Mouse (Mus musculus) liver, adult 2 months (tissue): Measurements from ENCODE around the gene Il22ra2. TPM values are rescaled to one million over a fixed set of nuclear protein-coding genes. Genes with fewer than 3 reads are reported as not detected.

Experiments
- DNase-seq: peaks from one replicate; pipeline ENCODE4 v3.0.0-alpha.2; 2011; ENCODE audit warnings: low read depth, low spot score; ENCODE audit errors: extremely low read depth
- H3K27ac ChIP-seq: fragments of 200-500 bp; replicated peaks from 2 replicates; pipeline ENCODE4 v1.5.1; 2012; ENCODE audit warnings: low read depth, mild to moderate bottlenecking, control low read depth, inconsistent platforms, low read length; ENCODE audit not compliant: insufficient read depth
- H3K27me3 ChIP-seq: fragments of 200-500 bp; 2 replicates; pipeline ENCODE4 v1.6.1; 2012; ENCODE audit warnings: mild to moderate bottlenecking, moderate library complexity, low read length, inconsistent platforms; ENCODE audit not compliant: control insufficient read depth, insufficient read depth
- H3K36me3 ChIP-seq: fragments of 200-500 bp; 2 replicates; pipeline ENCODE4 v1.6.1; 2012; ENCODE audit warnings: low read length, inconsistent platforms; ENCODE audit not compliant: control insufficient read depth, insufficient read depth
- H3K4me1 ChIP-seq: fragments of 200-500 bp; 2 replicates; pipeline ENCODE4 v1.6.1; 2011; ENCODE audit warnings: low read length; ENCODE audit not compliant: control insufficient read depth, insufficient read depth
- H3K4me3 ChIP-seq: fragments of 200-500 bp; 2 replicates; pipeline ENCODE4 v1.5.1; 2011; ENCODE audit warnings: low read depth, mild to moderate bottlenecking, control low read depth, low read length, moderate library complexity; ENCODE audit not compliant: insufficient read depth
- H3K79me2 ChIP-seq: fragments of 200-500 bp; 2 replicates; pipeline ENCODE4 v1.6.1; 2012; ENCODE audit warnings: inconsistent platforms, mild to moderate bottlenecking, low read length, moderate library complexity; ENCODE audit not compliant: control insufficient read depth, insufficient read depth
- H3K9ac ChIP-seq: fragments of 200-500 bp; 2 replicates; pipeline ENCODE4 v1.6.1; 2012; ENCODE audit warnings: low read depth, mild to moderate bottlenecking, control low read depth, inconsistent platforms, low read length
- CTCF ChIP-seq: fragments of 200-500 bp; IDR thresholded peaks from 2 replicates; pipeline ENCODE4 v1.5.1; 2011; ENCODE audit warnings: low read depth, low read length, control low read depth
- POLR2A ChIP-seq: fragments of 200-500 bp; IDR thresholded peaks from 2 replicates; pipeline ENCODE4 v1.6.1; 2011; ENCODE audit warnings: low read length, control low read depth; ENCODE audit not compliant: insufficient read depth; ENCODE audit errors: extremely low read depth
- WGBS: fragments of 180-500 bp; shearing (Covaris S2); methylation state at CpG from one replicate; pipeline ENCODE4 v1.1.7; 2018; 5-methylcytosine and 5-hydroxymethylcytosine counted together
- polyA plus RNA-seq: library from polyadenylated mRNA; depleted of rRNA; stranded (reverse); fragments of >200 nt; gene quantifications from 2 replicates; pipeline ENCODE4 v1.2.3, GENCODE M21; 2012
- total RNA-seq: library from RNA; depleted of rRNA; stranded (reverse); fragments of >200 nt; gene quantifications from 2 replicates; pipeline ENCODE4 v1.2.3, GENCODE M21; 2014

The Il22ra2 gene
- total and polyA plus RNA-seq, 2 experiments = not detected

DNA sequence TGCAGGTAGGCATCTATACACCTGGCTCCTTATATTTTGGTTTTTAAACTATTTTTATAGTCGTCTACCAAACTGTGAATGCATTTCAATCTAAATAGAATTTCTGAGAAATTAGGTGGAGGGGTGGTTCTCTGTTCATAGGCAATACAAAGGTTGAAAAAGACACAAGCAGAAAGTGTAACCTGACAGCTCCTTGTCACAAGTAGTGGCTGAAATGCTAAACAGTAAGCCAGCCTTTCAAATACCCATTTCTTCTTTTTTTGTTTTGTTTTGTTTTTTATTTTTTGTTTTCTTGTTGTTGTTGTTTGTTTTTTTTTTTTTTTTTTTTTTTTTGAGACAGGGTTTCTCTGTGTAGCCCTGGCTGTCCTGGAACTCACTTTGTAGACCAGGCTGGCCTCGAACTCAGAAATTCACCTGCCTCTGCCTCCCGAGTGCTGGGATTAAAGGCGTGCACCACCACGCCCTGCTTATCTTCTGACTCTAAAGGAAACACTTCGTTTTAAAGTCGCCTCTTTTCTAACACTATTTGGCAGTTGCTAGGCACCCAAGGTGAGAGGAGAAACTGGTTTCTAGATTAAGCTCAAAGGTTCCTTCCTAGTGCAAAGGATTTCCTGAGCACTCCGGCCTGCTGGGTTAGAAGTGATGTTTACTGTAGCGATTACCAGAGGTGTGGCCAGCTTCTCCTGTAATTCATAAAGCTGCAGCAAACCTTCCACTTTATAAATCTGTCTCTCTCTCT is 39.8 kb upstream of the Il22ra2 start:
- TF ChIP-seq CTCF (no peak), POLR2A (no peak)
- no peaks in the 10 kb centered on the region for H3K4me1 ChIP-seq
- no peak overlapping the region for H3K4me3 ChIP-seq
- no peaks in the 10 kb centered on the region for H3K36me3 ChIP-seq
- no peak overlapping the region for H3K9ac ChIP-seq
- H3K27ac ChIP-seq = no peak overlapping the region
- 74% methylated on average over 9 of the region's 9 CpGs for WGBS
- no peaks in the 10 kb centered on the region for H3K27me3 ChIP-seq
- no peaks in the 10 kb centered on the region for H3K79me2 ChIP-seq
- no peak for DNase-seq

DNA sequence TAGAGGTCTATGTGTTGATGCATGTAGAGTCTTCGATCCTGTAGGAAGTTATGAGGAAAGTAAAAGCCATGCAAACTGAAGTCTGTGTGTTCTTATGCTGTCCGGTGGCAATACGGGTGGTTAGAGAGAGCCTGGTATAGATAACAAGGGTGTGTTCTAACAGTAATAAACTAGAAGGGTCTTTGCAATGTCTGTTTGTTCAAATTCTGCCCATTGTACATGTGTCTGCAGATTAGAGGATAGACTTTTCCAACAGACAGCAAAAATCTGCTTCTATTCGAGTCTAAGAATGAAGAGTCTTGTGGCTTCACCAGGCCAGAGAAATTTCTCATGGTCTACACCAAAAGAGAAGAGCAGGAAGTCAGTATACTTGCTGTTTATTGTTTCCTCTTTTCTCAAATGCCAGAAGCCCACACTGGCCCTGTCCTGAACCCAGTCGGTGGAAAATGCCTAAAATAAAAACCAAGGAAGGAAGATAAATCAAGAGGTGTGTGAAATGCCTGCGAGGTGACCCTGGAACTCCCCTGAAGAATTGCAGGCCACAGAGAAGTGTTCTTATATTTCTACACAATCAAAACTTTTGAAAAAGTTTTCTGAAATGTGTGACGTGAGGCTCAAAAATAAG is 38.9 kb upstream of the Il22ra2 start:
- Histone ChIP-seq H3K27me3 (no peaks in the 10 kb centered on the region), H3K4me3 (no peak overlapping the region), H3K36me3 (no peaks in the 10 kb centered on the region), H3K4me1 (no peaks in the 10 kb centered on the region), H3K27ac (no peak overlapping the region), H3K9ac (no peak overlapping the region), H3K79me2 (no peaks in the 10 kb centered on the region)
- TF ChIP-seq POLR2A (no peak), CTCF (no peak)
- DNase-seq = no peak
- WGBS = 76% methylated on average over 7 of the region's 7 CpGs

DNA sequence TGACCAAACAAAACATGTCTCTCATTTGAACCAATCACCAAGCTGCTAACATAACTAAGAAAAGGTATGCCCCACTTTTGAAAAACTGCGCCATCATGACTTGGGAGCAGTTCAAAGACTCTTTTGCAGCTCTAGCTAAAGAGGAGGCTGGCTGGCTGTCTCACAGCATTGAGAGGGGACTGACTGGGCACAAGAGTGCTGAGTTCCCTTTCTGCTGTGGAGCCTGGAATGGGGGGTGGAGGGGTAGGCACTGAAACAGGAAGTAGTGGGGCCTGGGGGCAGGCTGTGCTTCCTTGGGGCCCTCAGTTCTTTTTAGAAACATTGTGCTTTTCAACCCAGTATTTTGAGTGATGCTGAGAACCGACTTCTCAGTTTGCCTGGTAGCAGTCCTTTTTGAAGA is 37.7 kb upstream of the Il22ra2 start:
- Histone ChIP-seq H3K27me3 (no peaks in the 10 kb centered on the region), H3K9ac (no peak overlapping the region), H3K79me2 (no peaks in the 10 kb centered on the region), H3K36me3 (no peaks in the 10 kb centered on the region), H3K4me3 (no peak overlapping the region), H3K4me1 (no peaks in the 10 kb centered on the region), H3K27ac (no peak overlapping the region; the same call in 1 of the 2 replicates)
- WGBS = 90% methylated on average over 2 of the region's 2 CpGs
- peak; percentile 33 for DNase-seq
- no peak for TF ChIP-seq POLR2A
- no peak for TF ChIP-seq CTCF

DNA sequence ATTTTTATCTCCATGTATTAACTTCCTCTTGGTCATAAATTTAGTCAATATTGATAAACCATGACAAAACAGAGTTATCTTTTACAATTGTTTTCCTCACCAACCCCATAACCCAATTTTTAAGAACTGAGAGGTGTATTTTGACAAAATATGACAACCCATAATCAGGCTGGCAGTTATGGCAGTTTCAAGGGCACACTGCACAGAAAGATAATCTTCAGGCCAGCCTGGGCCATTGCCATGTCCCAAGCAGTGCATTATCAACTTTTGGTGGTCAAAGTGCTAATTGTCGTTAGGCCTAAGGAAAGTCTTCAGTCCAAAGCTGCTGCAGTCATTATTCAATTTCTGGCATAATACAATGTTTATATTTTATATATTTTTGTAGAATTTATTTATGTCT is 37.0 kb upstream of the Il22ra2 start:
- Histone ChIP-seq H3K4me3 (no peak overlapping the region), H3K79me2 (no peaks in the 10 kb centered on the region), H3K4me1 (no peaks in the 10 kb centered on the region), H3K27ac (no peak overlapping the region), H3K27me3 (no peaks in the 10 kb centered on the region), H3K9ac (no peak overlapping the region), H3K36me3 (no peaks in the 10 kb centered on the region)
- TF ChIP-seq POLR2A (no peak), CTCF (no peak)
- WGBS = 83% methylated on average over 1 of the region's 1 CpGs
- DNase-seq = no peak

DNA sequence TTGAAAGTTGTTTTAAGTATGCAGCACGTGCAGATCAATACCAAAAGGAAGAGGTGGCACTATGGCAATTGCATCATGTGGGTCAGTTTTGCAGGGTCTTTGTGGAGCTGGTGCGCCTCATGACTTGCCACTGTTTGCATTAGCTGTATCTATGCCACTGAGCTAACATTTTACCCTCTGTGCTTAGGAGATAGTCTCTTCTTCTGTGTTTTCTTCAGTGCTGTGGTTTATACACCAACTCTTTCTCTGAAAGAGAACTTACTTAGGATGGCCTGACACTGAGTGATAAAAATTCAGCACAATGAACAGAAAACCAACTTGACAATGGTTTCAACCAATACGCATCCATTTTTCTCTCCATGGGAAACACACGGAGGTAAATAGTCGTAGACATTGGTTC is 35.9 kb upstream of the Il22ra2 start:
- WGBS = 69% methylated on average over 5 of the region's 5 CpGs
- Histone ChIP-seq H3K36me3 (no peaks in the 10 kb centered on the region), H3K27ac (no peak overlapping the region), H3K27me3 (no peaks in the 10 kb centered on the region), H3K4me3 (no peak overlapping the region), H3K79me2 (no peaks in the 10 kb centered on the region), H3K9ac (no peak overlapping the region), H3K4me1 (no peaks in the 10 kb centered on the region)
- no peak for TF ChIP-seq CTCF
- no peak for TF ChIP-seq POLR2A
- DNase-seq = no peak

DNA sequence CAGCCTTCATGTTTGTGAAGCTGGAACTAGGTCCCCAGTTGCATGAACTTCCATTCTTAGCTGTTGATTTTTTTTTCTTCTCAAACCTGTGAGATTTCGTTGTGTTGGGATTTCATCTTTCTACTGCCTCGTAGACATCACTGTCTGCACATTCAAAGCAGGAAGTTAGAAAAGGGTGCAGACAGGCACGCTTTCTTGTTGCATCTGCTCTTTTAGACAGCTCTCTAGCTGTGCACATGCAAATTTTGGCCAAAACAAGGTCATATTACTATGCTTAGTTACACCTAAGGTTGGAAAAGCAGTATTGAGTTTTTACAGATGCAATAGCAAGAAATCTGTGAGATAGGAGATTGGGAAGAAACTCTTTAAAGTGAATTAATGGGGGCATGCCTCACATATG is 34.5 kb upstream of the Il22ra2 start:
- no peaks in the 10 kb centered on the region for H3K27me3 ChIP-seq
- H3K79me2 ChIP-seq = no peaks in the 10 kb centered on the region
- DNase-seq = no peak
- no peak overlapping the region for H3K27ac ChIP-seq
- H3K4me1 ChIP-seq = no peaks in the 10 kb centered on the region
- 86% methylated on average over 3 of the region's 3 CpGs for WGBS
- H3K9ac ChIP-seq = no peak overlapping the region
- no peak overlapping the region for H3K4me3 ChIP-seq
- TF ChIP-seq CTCF (no peak), POLR2A (no peak)
- H3K36me3 ChIP-seq = no peaks in the 10 kb centered on the region
